Mouse (Mus musculus) cortical plate, adult 2 months (tissue): ENCODE measurements at regions not wholly inside any gene's neighbourhood (a gene's known extent, or its start where the extent isn't known, plus 50 kb on each side); places are given as distances from the start of the nearest gene placed in this dataset.

Source experiments
- H3K27ac ChIP-seq: fragments of 200-500 bp; 2 replicates; pipeline ENCODE4 v1.5.1; 2012; ENCODE audit warnings: low read length, control low read depth, inconsistent platforms; ENCODE audit not compliant: insufficient read depth
- H3K4me1 ChIP-seq: fragments of 200-500 bp; 2 replicates; pipeline ENCODE4 v1.6.1; 2011; ENCODE audit warnings: low read length; ENCODE audit not compliant: control insufficient read depth, insufficient read depth
- H3K4me3 ChIP-seq: fragments of 200-500 bp; 2 replicates; pipeline ENCODE4 v1.5.1; 2011; ENCODE audit warnings: mild to moderate bottlenecking, low read length, control low read depth; ENCODE audit not compliant: insufficient read depth
- CTCF ChIP-seq: fragments of 200-500 bp; IDR thresholded peaks from 2 replicates; pipeline ENCODE4 v1.5.1; 2011; ENCODE audit warnings: mild to moderate bottlenecking, control low read depth, low read length; ENCODE audit not compliant: insufficient read depth; ENCODE audit errors: extremely low read depth
- POLR2A ChIP-seq: fragments of 200-500 bp; IDR thresholded peaks from 2 replicates; pipeline ENCODE4 v1.6.1; 2011; ENCODE audit warnings: mild to moderate bottlenecking, low read length, control low read depth; ENCODE audit not compliant: insufficient read depth; ENCODE audit errors: extremely low read depth

GRCm38 (mm10) chr5:51709447-51709991, 142.0 kb upstream of the Ppargc1a start:
- no peak overlapping the region for H3K4me3 ChIP-seq
- TF ChIP-seq CTCF (no peak), POLR2A (no peak)
- no peak overlapping the region for H3K27ac ChIP-seq
- no peaks in the 10 kb centered on the region for H3K4me1 ChIP-seq

GRCm38 (mm10) chr5:51679884-51680283, 112.4 kb upstream of the Ppargc1a start:
- H3K27ac ChIP-seq: 0 out of 2 replicates have a peak overlapping the region, but pooled peaks have one; percentile 53

GRCm38 (mm10) chr5:51671190-51671589, 103.7 kb upstream of the Ppargc1a start:
- Histone ChIP-seq H3K4me3 (no peak overlapping the region), H3K4me1 (no peaks in the 10 kb centered on the region), H3K27ac (no peak overlapping the region)
- TF ChIP-seq POLR2A (no peak), CTCF (no peak)

More at GRCm38 (mm10) chr5:51679884-51680283, 112.4 kb upstream of the Ppargc1a start:
- Histone ChIP-seq H3K4me1 (no peaks in the 10 kb centered on the region), H3K4me3 (no peak overlapping the region)
- TF ChIP-seq POLR2A (no peak), CTCF (no peak)

DNA sequence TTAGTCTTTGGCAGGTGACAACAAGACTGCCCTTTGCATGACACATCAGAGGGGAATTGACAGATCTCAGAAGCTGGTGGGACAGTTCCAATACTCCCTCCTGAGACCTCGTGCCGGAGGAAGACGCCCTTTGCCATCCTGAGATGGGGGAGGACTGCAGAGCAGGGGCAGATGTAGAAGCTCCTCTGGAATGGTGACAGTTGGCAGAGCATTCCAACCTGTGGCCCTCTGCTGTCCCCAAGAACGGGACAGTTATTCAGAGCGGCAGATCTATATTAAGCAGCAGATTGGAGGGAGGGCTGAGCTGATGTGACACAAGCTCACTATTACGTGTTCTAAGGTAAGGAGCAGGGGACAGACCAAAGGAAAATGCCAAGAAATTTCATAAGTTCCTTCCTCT, 97.7 kb upstream of the Ppargc1a start:
- H3K4me3 ChIP-seq: no peak overlapping the region
- H3K4me1 ChIP-seq: no peaks in the 10 kb centered on the region
- TF ChIP-seq POLR2A (no peak), CTCF (no peak)
- no peak overlapping the region for H3K27ac ChIP-seq

DNA sequence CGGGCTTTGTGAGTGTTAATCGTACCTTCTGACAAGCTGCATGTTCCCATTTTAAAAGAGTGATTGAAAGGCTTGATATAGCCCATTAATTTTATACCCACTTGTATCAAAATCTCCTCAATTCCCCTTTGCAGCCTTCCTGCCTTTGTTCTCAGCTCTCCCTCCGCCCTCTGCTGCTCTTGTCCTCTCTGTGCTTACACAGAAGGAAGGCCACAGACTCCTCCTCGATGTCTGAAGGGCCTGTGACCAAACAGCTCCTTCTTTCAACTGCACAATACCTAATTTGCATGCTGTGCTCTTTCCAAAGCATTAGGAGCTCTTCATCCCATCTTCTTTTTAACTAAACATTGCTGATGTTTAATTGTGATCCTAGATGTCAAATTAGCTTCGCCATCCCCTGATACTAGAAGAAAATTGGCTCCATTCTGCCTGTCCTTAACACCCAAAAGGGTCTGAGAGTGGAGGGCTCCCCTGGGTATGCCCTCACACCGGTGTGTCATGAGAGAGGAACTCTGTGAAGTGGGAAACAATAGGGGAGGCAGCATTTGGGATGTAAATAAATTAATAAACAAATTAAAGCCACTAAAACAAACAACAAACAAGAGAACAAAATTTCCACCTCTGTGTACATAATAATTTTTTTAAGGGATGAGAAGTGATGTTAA, 90.8 kb upstream of the Ppargc1a start:
- Histone ChIP-seq H3K4me3 (no peak overlapping the region), H3K27ac (no peak overlapping the region), H3K4me1 (no peaks in the 10 kb centered on the region)
- TF ChIP-seq POLR2A (no peak), CTCF (no peak)

- no peak for TF ChIP-seq CTCF
- no peak for TF ChIP-seq POLR2A
- H3K4me1 ChIP-seq: no peaks in the 10 kb centered on the region
- no peak overlapping the region for H3K4me3 ChIP-seq
- H3K27ac ChIP-seq: no peak overlapping the region
Observed at GRCm38 (mm10) chr5:51653507-51653906, 86.0 kb upstream of the Ppargc1a start.

DNA sequence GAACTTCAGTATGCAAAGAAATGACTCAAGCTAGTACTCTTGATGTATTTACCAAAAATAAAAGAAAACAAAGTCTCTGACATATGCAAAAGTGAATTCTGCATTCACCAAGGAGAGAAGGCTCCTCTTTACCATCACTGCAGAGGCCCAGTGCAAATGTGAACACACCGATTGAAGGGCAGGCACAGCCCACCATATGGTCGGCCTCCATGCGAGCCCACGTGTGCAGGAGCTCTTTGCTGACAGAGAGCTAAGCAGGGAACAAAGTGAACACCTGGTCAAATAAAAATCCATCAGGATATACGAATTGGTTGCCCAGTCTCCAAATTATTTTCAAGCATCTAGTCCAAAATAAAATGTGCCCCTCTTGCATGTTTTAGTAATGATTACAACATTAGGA, 56.9 kb upstream of the Ppargc1a start:
- Histone ChIP-seq H3K4me3 (no peak overlapping the region), H3K4me1 (no peaks in the 10 kb centered on the region), H3K27ac (no peak overlapping the region)
- no peak for TF ChIP-seq POLR2A
- no peak for TF ChIP-seq CTCF
